Mouse (Mus musculus) ES-E14 (cell line): ENCODE data around the gene Wdr75. TPM values are rescaled to one million over a fixed set of nuclear protein-coding genes. Genes with fewer than 3 reads are reported as not detected.

ENCODE experiments used
- DNase-seq: peaks from one replicate; pipeline ENCODE4 v3.0.0-alpha.2; 2013; ENCODE audit warnings: low read depth, low spot score
- H3K27ac ChIP-seq: 2 replicates; pipeline ENCODE4 v1.5.1; 2012; ENCODE audit warnings: low read depth, mild to moderate bottlenecking, low read length, moderate library complexity, mixed read lengths; ENCODE audit not compliant: poor library complexity, insufficient read depth, severe bottlenecking
- H3K36me3 ChIP-seq: 2 replicates; pipeline ENCODE4 v1.6.1; 2012; ENCODE audit warnings: mild to moderate bottlenecking, low read length, moderate library complexity, mixed read lengths; ENCODE audit not compliant: control insufficient read depth, poor library complexity, insufficient read depth, severe bottlenecking
- H3K4me1 ChIP-seq, 2 experiments: fragments of 150-350 bp in 1 of 2; sonication (generic) in 1 of 2; 2 replicates each; pipeline ENCODE4 v1.6.1; 2012; ENCODE audit warnings: low read length in 2 of 2, mild to moderate bottlenecking in 1 of 2, mixed read lengths in 1 of 2; ENCODE audit not compliant: control insufficient read depth in 2 of 2, insufficient read depth in 2 of 2, poor library complexity in 1 of 2
- H3K4me3 ChIP-seq, 2 experiments: fragments of 150-350 bp in 1 of 2; sonication (generic) in 1 of 2; 2 replicates each; pipeline ENCODE4 v1.5.1; 2012; ENCODE audit warnings: low read length in 2 of 2, low read depth in 1 of 2, mild to moderate bottlenecking in 1 of 2, mixed read lengths in 1 of 2; ENCODE audit not compliant: insufficient read depth in 1 of 2, poor library complexity in 1 of 2, severe bottlenecking in 1 of 2
- H3K9ac ChIP-seq: 2 replicates; pipeline ENCODE4 v1.6.1; 2012; ENCODE audit warnings: low read depth, mild to moderate bottlenecking, low read length, mixed read lengths; ENCODE audit not compliant: poor library complexity, insufficient read depth, severe bottlenecking
- H3K9me3 ChIP-seq: fragments of 150-350 bp; sonication (generic); 2 replicates; pipeline ENCODE4 v1.6.1; 2012; ENCODE audit warnings: low read depth, mild to moderate bottlenecking, low read length; ENCODE audit not compliant: control insufficient read depth, insufficient read depth
- CHD2 ChIP-seq: IDR thresholded peaks from 2 replicates; pipeline ENCODE4 v1.6.1; 2014; ENCODE audit warnings: mild to moderate bottlenecking, low read depth, low read length, inconsistent platforms
- HCFC1 ChIP-seq: IDR thresholded peaks from 2 replicates; pipeline ENCODE4 v1.6.1; 2012; ENCODE audit warnings: low read length, inconsistent platforms, borderline replicate concordance; ENCODE audit not compliant: insufficient read depth
- MAFK ChIP-seq: IDR thresholded peaks from 2 replicates; pipeline ENCODE4 v1.6.1; 2014; ENCODE audit warnings: mild to moderate bottlenecking, low read depth, low read length, inconsistent platforms; ENCODE audit not compliant: insufficient read depth
- ZC3H11A ChIP-seq: IDR thresholded peaks from 2 replicates; pipeline ENCODE4 v1.6.1; 2012; ENCODE audit warnings: low read depth, mild to moderate bottlenecking, inconsistent platforms, low read length, borderline replicate concordance
- ZNF384 ChIP-seq: IDR thresholded peaks from 2 replicates; pipeline ENCODE4 v1.6.1; 2012; ENCODE audit warnings: low read depth, low read length, inconsistent platforms
- in situ Hi-C, 2 experiments: fragments of 600-800 bp; cut with MboI; formaldehyde crosslinking; loops; one replicate each; pipeline ENCODE4 v1.15.1; 2025; ENCODE audit warnings: low sequenced_read_pairs in 2 of 2, inconsistent platforms in 1 of 2; ENCODE audit not compliant: unreplicated experiment in 2 of 2
- total RNA-seq: library from RNA; depleted of rRNA; stranded (reverse); fragments of 300-350 nt; gene quantifications from 2 replicates; pipeline ENCODE4 v1.2.3, GENCODE M21; 2012

The Wdr75 gene
- total RNA-seq, 1 experiment, result 128 TPM

DNA sequence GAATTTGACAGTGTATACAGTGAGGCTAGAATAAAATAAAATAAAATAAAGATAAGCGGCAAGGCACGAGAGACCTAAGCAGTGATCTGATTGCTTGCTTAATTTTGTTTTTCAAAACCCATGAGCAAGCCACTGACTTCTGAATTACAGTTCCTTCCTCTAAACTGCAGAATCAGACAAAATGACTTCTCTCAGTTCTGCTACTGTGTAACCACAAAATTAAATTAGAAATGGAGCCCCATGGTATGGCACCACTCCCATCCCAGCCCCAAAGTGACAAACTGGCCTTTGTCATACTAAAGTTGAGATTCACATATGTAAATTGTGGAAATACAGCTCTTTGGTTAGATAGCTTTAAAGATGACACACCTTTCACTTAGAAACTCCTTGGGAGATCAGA, 31.8 kb downstream of the Wdr75 start:
- Histone ChIP-seq H3K9me3 (no peaks in the 10 kb centered on the region), H3K4me1 (peaks cover 3% of the 10 kb centered on the region in 2 experiments; a peak in 1 of 4 replicates), H3K9ac (no peak overlapping the region), H3K27ac (no peak overlapping the region), H3K36me3 (peaks cover 8% of the 10 kb centered on the region), H3K4me3 (no peak overlapping the region)
- in situ Hi-C loops, result loop anchor here in 1 of 2 experiments (10.0 kb wide), 1 partner anchor 188 kb away; no protein-coding TSS in a partner anchor
- no peak for TF ChIP-seq ZC3H11A
- TF ChIP-seq CHD2, result no peak
- TF ChIP-seq ZNF384, result no peak
- no peak for DNase-seq

DNA sequence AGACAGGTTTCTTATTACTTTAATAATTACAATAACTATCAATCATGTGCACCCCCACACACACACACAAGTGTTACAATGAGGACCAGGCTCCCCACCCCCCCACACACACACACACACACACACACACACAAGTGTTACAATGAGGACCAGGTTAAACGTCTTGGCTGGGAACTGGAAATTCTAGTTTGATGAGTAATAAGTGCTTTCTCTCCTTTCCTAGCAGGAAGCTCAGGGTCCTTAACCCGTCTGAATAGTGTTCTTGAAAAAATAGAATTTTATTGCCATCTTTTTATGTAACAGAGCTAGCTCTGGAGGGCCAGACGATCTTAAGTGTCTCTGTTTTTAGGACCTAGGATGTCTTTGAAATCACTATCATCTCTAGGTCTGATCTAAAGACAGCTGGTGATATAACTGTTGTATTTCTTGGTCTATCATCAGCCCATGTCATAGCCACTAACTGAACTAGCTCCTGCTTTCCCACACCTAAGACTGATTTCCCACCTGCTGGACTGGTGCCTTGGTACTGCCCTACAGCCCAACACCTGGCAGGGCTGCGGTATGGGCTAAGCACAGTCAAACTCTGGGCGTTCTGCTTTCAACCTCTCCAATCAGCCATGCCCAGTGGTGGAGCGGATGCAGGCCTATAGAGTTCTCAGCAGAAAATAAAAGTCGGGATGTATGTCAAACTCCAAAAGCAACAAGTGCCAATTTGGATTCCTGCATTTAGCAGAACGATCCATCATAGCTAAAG, 35.7 kb downstream of the Wdr75 start:
- TF ChIP-seq CHD2 (no peak), HCFC1 (no peak), ZC3H11A (no peak), MAFK (no peak)
- Histone ChIP-seq H3K9me3 (no peaks in the 10 kb centered on the region), H3K4me3 (no peak overlapping the region), H3K27ac (no peak overlapping the region), H3K9ac (no peak overlapping the region), H3K4me1 (peaks cover 3% of the 10 kb centered on the region in 2 experiments; a peak in 1 of 4 replicates), H3K36me3 (no peaks in the 10 kb centered on the region; the same call in 1 of the 2 replicates)
- no peak for DNase-seq
- in situ Hi-C loops, result no loop called here

DNA sequence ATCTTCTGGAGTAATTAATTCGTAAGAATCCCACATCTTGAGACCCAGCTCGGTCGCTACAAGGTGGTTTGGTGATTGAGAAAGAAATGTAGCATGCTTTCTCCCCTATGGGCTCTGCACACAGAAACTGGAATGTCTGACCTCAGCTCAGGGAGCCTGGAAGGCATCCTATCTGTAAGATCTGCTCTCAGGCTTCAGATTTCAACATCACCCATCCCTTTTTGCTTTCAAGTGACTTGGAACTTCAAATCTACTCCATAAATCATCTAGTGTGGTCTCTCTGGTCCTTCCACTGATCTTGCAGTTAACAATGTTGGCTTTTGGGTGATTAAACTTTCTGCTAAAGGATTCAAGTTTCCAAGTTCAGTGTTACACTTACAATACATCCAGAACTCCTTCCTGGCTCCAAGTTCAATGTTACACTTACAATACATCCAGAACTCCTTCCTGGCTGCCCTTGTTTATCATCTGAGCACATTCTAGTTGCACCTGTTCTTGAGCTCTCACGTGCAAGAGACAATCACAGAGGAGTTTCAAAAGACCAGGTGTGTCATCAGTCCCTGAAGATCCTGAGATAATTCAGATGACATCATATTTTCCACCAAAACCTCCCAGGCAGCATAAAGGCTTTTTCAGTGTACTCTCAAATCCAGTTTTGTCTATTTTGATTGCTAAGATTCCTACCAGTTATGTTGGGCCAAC, 40.5 kb downstream of the Wdr75 start:
- DNase-seq, result no peak
- no peaks in the 10 kb centered on the region for H3K9me3 ChIP-seq
- H3K4me3 ChIP-seq, result no peak overlapping the region

DNA sequence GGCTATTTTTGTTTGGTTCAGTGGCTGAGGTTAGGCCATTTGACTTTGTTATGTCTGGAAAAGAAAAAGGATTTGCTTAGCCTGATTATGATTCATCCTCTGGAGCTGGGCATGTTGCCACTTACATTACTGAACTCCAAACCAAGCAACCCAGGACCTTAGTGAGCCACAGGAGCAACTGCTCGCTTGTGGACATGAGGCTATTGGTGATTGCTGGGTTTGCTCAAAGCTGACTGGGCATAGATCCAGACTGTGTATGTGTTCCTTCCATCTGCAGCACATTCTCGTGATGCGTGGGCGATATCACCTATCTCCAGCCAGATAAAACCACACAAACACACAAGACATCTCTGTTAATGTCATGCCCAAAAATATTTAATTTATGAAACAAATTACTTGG, 42.8 kb downstream of the Wdr75 start:
- H3K4me3 ChIP-seq, result no peak overlapping the region
- H3K4me1 ChIP-seq, result no peaks in the 10 kb centered on the region
- DNase-seq, result no peak
- in situ Hi-C loops, result no loop called here
- H3K36me3 ChIP-seq, result no peaks in the 10 kb centered on the region; the same call in 1 of the 2 replicates
- TF ChIP-seq ZNF384, result no peak
- no peak for TF ChIP-seq MAFK
- no peak for TF ChIP-seq HCFC1
- TF ChIP-seq CHD2, result no peak
- no peak for TF ChIP-seq ZC3H11A
- H3K9ac ChIP-seq, result no peak overlapping the region
- no peak overlapping the region for H3K27ac ChIP-seq
- no peaks in the 10 kb centered on the region for H3K9me3 ChIP-seq

More for the DNA sequence above, 40.5 kb downstream of the Wdr75 start:
- in situ Hi-C loops, result no loop called here
- Histone ChIP-seq H3K4me1 (no peaks in the 10 kb centered on the region), H3K36me3 (no peaks in the 10 kb centered on the region; the same call in 1 of the 2 replicates), H3K9ac (no peak overlapping the region), H3K27ac (no peak overlapping the region)
- TF ChIP-seq ZNF384 (no peak), CHD2 (no peak), MAFK (no peak), ZC3H11A (no peak), HCFC1 (no peak)
